Mouse (Mus musculus) mouse embryonic stem cell (cell line): ENCODE data around the gene Serf2.

ENCODE experiments used
- in situ Hi-C, 2 experiments: fragments of 300-500 bp; cut with MboI; formaldehyde crosslinking; loops; 1 replicate in 1 of 2; 3 replicates in 1 of 2; pipeline ENCODE4 v1.14.3; 2019 to 2020; ENCODE audit warnings: low sequenced_read_pairs in 2 of 2, low pct_unique_long_range_greater_than_20kb in 1 of 2, mixed read lengths in 1 of 2; ENCODE audit not compliant: unreplicated experiment in 1 of 2

Serf2 gene

DNA sequence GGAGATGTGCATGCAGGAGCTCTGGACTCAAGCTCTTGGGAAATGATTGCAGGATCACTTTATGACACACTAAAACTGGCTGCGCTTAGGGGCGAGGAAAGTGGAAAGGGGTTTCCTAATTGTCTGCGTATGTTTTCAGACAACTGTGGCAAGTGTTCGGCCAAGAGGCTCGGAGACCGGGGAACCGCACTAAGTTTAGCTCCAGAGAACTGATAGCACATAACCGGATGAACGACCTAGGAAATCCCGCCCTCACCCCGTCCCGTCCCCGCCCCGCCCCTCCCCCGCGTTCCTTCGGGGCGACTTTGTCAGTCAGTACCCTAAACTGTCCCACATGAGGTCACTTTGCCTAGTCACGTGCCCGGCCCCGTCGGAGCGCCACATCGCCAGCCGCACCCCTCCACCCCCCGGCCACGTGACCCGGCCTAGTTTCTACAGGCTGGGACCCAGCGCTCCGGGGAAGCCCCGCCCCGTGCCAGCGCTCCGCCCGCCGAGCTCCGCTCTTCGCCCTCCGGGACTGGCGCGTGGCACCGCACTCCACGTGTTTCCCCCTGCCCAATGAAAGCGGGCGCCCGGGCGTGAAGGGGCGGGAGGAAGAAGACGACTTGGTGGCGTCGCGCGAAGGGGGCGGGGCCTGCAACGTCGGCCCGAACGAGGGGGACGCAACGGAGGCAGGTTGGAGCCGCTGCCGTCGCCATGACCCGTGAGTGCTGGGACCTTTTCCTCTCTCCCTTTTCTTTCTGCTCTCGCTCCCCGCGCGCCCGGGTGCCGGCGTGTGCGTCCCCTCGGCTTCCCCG lies at the start of gene Serf2:
Gene Serf2, plus strand, starts transcription at position 457 of the 797 bp plus-strand sequence.
- in situ Hi-C loops = no loop called here

DNA sequence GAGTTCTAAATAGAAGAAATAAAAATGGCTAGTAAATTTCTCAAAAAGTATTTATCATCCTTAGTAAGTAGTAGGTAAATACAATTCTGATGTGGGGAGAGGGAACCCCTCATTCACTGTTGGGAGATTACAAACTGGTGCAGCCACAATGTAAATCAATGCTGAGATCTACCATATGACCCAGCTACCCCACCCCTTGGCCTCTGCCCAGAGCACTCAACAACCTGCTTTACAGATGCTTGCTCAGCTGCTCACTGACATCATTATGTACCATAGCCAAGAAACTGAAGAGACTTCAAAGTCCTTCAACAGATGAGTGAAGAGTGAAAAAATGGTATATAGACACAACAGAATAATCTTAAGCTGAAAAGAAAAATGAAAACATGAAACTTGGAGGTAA lies 45.7 kb upstream of the Serf2 start:
- in situ Hi-C loops = loop anchor here (10.0 kb wide), 2 partner anchors 218 to 228 kb away; partner anchors contain the start of genes Tubgcp4 (in 1 of the 2) and Zscan29 (in 1 of the 2)

DNA sequence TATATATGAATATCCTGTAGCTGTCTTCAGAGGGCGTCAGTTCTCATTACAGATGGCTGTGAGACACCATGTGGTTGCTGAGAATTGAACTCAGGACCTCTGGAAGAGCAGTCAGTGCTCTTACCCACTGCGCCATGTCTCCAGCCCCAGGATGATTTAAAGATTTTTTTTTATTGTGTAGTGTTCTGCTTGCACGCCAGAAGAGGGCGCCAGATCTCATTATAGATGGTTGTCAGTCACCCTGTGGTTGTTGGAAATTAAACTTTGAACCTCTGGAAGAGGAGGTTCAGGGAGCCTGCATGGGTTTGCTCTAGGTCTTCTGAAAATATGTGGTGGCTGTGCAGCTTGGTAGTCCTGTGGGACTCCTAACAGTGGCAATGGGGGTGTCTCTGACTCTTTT lies 40.8 kb upstream of the Serf2 start:
- in situ Hi-C loops = loop anchor here (10.0 kb wide), 2 partner anchors 223 to 233 kb away; partner anchors contain the start of genes Tubgcp4 (in 1 of the 2) and Zscan29 (in 1 of the 2)

DNA sequence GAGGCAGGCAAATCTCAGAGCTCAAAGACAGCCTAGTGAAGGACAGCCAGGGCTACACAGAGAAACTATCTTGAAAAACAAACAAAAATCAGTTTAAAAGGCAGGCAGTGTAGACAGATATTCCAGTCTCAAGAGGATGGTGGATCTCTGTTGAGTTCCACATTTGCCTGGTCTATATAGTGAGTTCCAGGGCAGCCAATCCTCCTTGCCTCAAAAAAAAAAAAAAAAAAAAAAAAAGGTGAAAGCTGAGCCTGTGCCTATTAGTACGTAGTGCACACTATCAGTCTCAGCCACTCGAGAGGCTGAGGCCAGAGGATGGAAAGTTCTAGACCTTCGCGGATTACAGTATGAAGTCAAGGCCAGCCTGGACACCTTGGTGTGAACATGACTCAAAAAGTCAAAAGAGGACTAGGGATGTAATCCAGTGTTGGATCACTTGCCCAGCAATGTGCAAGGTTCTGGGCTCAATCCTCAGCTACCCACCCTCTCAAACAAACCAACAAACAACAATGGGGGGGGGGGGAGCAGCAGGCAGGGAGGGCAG lies 36.1 kb upstream of the Serf2 start:
- in situ Hi-C loops = no loop called here

DNA sequence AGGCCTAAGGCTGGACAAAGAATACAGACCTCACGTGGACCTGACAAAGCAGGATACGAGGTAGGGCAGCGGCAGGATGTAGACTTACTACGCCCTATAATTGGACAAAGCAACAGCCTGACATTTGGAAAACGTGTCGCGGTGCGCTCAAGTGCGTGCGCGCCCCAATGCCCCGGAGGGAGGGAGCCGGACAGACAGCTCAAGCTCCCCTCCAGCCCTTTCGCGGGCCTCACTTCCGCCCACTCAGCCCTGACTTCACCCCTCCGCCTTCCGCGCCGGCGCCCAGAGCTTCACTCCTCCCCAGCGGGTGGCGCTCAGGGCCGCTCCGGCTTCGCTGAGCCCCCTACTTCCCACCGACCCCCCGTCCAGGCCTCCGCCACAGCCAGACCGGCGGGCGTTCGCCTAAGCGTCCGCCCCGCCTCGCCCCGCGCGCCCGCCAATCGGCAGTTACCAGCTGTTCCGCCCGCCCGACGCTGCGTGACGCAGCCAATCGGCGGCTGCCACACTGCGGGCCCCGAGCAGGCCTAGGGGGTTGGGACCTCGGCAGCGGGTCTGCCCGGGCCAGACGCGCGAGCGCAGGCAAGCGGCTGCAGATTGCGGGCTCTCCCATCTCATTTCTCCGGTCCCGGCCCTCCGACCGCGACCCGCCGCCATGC lies 35.5 kb upstream of the Serf2 start, which contains the start of the genes Pdia3 and Catsper2:
Gene Pdia3, plus strand, starts transcription at position 389 of the 656 bp plus-strand sequence.
Gene Catsper2, minus strand, starts transcription at position 406 of the 656 bp plus-strand sequence.
- in situ Hi-C loops = no loop called here

DNA sequence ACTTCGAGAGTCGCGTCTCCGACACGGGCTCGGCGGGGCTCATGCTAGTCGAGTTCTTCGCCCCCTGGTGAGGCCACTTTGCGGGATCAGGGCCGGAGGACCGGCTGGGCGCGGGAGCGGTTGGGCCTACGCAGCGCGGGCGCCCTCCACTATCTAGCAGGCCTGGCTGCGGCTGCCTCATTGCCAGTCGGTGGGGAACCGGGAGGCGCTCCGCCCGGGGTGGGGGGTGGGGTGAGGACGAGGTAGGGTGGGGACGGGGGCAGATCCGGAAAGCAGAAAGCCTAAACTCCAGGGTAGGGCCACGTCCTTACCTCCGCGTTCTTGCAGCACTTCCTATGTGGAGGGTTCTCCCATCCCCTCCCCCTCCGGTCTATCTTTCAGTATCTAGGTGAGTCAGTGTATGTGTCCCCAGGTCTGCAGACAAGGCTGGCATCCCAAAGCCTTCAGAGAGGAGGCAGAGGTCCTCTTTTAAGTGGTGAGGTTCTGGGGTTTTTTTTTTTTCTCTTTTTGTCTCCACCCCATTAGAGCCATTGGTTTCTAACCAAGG lies 34.8 kb upstream of the Serf2 start:
- in situ Hi-C loops = no loop called here

DNA sequence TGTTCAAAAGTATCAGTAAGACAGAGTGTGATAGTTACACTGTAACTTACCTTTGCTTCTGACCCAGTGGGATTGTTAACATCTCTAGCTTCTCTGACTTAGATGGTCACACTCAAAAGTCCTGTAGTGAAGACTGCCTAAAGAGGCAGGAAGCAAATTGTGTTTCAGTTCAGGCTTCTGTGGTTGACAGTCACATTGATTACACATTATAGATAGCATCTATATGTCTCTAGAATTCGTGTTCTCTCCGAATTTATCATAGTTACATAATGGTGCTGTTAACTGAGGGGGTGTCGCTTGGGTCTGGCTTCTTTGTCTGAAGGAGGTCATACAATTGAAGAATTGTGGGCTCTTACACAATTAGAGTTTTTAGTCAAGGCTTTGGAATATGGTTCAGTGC lies 33.9 kb upstream of the Serf2 start:
- in situ Hi-C loops = no loop called here

DNA sequence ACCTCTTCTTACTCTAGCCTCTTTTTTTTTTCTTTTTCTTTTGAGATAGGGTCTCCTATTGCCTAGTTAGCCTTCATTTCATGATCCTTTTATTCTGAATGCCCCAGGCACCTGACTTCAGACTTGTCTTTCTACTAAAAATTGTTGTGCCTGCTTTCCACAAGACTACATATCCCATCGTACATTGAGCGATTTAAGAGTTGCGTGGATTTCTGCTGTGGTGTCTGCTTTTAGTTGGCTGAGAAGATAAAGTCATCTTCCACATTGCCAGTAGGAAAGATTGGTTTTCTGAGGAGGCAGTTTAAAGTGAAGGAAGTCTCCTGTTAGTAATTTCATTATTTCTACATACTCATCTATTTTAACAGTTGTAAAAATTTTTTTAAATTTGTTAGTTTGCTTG lies 33.4 kb upstream of the Serf2 start:
- in situ Hi-C loops = no loop called here

DNA sequence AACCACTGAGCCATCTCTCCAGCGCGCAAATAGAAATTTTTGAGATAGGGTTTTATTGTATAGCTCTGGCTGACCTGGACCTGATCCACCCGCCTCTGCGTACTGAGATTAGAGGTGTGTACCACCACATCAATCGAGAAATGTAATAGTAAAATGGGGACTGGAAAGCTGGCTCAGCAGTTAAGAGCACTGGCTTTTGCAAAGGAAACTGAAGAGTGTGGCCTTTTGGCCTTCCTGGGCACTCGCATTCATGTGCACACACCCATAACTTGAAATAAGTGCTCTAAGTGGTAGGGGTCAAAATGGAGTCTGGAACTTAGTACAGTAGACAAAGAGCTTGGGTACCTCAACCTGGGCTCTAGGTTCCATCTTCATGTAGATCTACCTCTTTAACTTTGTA lies 32.6 kb upstream of the Serf2 start:
- in situ Hi-C loops = no loop called here

DNA sequence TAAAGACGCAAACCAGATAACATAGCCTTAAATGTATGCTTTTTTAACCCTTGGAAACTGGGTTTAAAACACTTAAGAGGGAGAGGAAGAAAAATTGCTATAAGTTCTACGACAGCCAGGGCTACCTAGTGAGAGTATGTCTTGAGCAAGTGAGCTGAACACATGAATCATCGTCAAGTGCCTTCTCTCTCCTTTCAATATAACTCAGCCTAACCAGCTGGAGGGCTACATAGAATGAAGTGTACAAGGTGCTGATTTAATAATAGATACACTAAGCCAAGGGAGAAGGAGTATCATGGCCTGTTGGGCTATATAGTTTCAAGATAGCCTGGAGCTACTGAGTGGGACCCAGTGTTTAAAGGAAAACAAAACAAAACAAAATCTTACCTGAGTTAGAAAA lies 30.5 kb upstream of the Serf2 start:
- in situ Hi-C loops = no loop called here

DNA sequence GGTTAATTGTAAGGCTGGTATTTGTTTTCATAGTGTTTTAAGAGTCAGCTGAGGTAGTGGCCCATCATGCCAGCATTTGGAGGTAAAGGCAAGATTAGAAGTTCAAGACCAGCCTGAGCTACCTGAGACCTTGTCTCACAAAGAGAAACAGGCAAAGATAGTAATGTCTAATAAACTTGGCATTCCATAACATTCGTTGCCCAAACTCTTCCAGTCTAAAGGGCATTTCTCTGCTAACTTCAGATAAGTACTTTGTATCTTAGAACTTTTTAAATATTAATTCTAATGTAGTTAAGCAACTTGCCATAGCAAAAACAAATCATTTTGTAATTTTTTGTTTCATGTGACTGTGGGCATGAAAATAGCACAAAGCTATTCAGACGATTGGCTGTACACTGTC lies 25.8 kb upstream of the Serf2 start:
- in situ Hi-C loops = no loop called here

DNA sequence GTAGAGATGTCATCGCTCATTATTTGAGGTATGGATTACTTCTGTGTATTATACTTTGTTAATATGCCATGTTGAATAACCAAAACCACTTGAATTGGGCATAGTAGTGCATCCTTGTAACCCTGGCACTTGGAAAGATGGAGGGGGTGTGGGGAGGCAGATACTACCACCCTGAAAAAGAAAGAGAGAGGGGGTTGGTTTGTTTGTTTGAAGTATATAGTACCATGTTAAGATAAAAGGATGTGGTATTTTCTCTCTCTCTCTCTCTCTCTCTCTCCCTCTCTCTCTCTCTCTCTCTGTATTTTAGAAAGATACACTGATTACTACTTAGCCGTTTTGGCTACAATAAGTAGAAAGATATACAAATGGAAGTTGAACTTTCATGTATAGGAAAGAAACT lies 23.1 kb upstream of the Serf2 start:
- in situ Hi-C loops = no loop called here

DNA sequence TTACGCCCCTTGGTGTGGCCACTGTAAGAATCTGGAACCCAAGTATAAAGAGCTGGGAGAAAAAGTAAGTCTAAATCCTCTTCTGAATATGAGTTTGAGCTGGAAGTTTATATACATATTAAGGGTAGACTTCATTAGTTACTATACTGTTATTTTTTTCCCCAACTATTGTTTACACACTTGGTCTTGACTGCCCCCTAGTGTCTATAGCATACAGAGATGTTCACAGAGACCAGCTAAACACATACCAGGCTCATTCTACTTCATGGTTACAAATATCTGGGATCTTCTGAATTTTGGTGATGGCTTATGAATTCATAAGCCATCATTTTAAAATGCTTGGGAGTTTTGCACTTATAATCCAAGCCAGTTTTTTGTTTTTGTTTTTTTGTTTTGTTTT lies 14.1 kb upstream of the Serf2 start:
- in situ Hi-C loops = no loop called here

DNA sequence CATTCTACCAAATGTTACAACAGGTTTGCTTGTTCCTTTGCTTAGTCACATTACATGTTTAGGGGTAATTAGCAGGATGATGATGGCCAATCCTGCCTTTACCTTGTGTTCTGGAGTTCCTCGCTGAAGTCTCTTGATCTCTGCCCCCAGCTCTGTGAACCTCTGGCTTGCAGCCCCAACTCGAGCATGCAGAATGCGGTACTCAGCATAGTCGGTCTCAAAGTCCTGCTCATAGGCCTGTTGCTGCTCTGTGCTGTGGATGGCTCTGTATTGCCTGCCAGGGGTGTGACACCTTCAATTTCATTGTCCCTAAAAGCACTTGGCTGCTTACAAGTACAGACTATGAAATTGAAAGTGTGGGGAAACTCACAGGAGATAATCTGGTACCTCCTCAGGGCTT lies 9.2 kb upstream of the Serf2 start:
- in situ Hi-C loops = no loop called here

DNA sequence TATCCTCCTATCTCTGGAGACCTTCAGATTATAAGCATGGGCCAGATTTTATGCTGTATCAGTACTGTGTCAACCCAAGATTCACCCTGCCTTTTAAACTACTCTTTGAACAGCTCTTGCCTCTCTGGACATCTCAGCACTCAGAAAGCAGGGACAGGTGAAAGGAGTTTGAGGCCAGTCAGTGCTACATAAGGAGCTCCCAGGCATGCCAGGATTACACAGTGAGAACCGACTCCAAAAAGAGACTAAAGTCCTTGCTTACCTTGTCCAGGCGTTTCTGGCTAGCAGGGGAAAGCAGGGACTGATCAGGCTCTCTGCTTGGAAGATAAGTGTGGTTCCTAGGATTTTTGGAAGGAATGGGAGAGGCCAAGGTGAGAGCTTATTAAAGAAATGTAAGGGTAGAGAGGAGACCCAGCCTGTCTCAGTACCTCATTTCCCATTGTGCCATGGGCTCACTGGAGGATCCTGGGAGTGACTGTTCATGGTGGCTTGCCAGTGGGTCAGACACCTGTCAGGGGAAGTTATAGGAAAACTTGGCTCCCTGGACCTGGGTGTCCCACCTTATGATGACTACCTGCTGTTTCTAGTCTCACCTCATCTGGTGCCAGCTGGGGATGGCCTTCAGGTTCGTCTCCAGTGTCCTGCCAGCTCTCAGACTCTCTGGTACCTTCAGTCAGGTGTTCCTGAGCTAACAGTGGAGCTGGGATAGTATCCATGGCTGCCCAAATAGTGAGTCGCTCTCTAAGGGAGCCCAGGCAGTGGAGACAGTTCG lies 8.0 kb upstream of the Serf2 start:
- in situ Hi-C loops = no loop called here

DNA sequence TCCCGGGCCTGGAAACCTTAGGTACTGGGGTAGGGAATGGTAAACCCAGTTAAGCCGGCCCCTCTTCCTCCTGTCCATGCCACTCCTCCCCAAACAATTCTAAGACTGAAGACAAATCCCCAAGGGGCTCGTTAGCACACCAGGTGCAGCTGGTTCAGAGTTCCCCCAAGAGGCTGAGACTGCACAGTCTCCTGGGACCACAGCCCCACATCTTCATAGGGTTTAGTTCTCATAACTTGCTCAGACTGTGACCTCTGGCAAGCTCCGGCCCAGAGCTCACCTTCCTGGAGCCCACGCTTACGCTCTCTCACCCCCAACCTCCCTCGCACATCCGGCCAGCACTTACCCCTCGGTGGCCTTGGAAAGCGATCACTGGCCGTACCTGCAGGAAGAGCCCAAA lies 7.2 kb upstream of the Serf2 start:
- in situ Hi-C loops = no loop called here

DNA sequence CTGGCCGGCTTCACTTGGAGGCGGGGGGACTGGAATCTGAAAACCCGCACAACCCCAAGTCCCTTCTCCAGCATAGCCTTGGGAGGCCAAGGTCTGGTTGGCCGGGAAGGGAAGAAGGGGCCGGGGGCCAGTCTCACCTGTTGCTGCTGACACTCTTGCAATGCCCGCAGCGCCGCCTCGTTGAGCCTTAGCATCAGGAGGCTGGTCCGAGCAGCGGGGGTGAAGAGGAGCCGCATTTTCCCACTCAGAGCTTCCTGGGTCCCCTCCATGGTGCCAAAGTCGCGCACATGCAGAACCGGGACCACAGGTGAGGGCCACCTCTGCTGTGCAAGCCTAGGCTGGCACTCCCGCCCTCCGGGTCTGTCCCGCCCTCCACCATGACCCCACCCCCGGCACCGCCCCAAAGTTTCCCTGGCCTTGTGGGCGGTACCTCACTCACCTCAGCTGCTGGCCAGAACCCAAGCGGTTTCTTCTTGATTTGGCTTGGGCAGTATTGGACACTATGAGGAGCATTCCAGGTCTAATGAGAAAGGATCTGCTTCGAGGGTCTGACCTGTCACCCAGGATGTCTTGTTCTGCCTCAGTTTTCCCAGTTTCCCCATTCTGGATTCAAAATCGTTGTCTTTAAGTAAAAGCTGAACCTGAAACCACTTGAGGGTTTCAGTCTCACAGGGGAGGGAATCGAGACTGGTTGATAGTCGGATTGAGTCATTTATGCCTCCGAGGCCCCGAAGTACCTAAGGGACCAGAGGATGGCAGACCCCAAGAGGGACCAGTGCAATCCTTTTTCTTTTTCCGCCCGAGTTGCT lies 6.5 kb upstream of the Serf2 start:
- in situ Hi-C loops = no loop called here

DNA sequence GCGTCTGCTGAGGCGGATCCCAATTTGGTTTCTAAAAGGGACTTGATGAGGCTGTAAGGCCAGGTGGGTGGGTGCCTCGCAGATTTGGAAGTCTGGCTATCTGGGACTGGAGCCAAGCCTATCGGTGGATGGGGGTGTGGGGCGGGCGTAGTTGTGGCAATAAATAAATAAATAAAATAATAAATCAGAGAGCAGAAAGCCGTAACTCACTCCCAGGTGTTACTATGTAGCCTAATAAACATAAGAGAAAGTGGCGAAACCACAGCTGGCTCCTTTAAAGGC lies 6.0 kb upstream of the Serf2 start:
- in situ Hi-C loops = no loop called here
